Mouse (Mus musculus): ENCODE results near the gene Smim27.

Smim27 gene

GRCm38 (mm10) chr4:40269430-40270032, at the start of gene Smim27, which contains the start of gene Topors:
Smim27 (plus strand) TSS chr4:40269579.
Topors (minus strand) TSS chr4:40269850.
- DNase-seq (ENCODE audit: low read depth): peak; percentile 99

GRCm38 (mm10) chr4:40220437-40220836, 48.9 kb upstream of the Smim27 start:
- no peak for DNase-seq (ENCODE audit: low read depth)

- no peak for DNase-seq (ENCODE audit: low read depth)
Measured at GRCm38 (mm10) chr4:40221004-40221760, 48.2 kb upstream of the Smim27 start.

GRCm38 (mm10) chr4:40221876-40222585, 47.3 kb upstream of the Smim27 start:
- no peak for DNase-seq (ENCODE audit: low read depth)

GRCm38 (mm10) chr4:40226095-40226494, 43.3 kb upstream of the Smim27 start:
- DNase-seq (ENCODE audit: low read depth): no peak

GRCm38 (mm10) chr4:40227131-40227530, 42.2 kb upstream of the Smim27 start:
- no peak for DNase-seq (ENCODE audit: low read depth)

GRCm38 (mm10) chr4:40227886-40228285, 41.5 kb upstream of the Smim27 start:
- DNase-seq (ENCODE audit: low read depth): no peak

GRCm38 (mm10) chr4:40229723-40230122, 39.7 kb upstream of the Smim27 start:
- peak; percentile 66 for DNase-seq (ENCODE audit: low read depth)

- peak; percentile 26 for DNase-seq (ENCODE audit: low read depth)
Measured at GRCm38 (mm10) chr4:40233062-40233664, 36.2 kb upstream of the Smim27 start.

- DNase-seq (ENCODE audit: low read depth): no peak
Measured at GRCm38 (mm10) chr4:40234256-40234655, 35.1 kb upstream of the Smim27 start.

GRCm38 (mm10) chr4:40236829-40237228, 32.5 kb upstream of the Smim27 start:
- no peak for DNase-seq (ENCODE audit: low read depth)

GRCm38 (mm10) chr4:40238483-40239408, 30.6 kb upstream of the Smim27 start:
- DNase-seq (ENCODE audit: low read depth): peak; percentile 79

GRCm38 (mm10) chr4:40239409-40240271, 29.7 kb upstream of the Smim27 start, which contains the start of gene Ddx58:
Ddx58 (minus strand) TSS chr4:40239828.
- peak; percentile 65 for DNase-seq (ENCODE audit: low read depth)

- DNase-seq (ENCODE audit: low read depth): peak; percentile 26
Measured at GRCm38 (mm10) chr4:40240272-40240744, 29.1 kb upstream of the Smim27 start.

GRCm38 (mm10) chr4:40241928-40242327, 27.5 kb upstream of the Smim27 start:
- peak; percentile 31 for DNase-seq (ENCODE audit: low read depth)

- no peak for DNase-seq (ENCODE audit: low read depth)
Measured at GRCm38 (mm10) chr4:40243006-40243405, 26.4 kb upstream of the Smim27 start.

- peak; percentile 74 for DNase-seq (ENCODE audit: low read depth)
Measured at GRCm38 (mm10) chr4:40244035-40244434, 25.3 kb upstream of the Smim27 start.

GRCm38 (mm10) chr4:40250984-40251383, 18.4 kb upstream of the Smim27 start:
- DNase-seq (ENCODE audit: low read depth): no peak

GRCm38 (mm10) chr4:40253766-40254165, 15.6 kb upstream of the Smim27 start:
- DNase-seq (ENCODE audit: low read depth): no peak

Measured in 416B (cell line).